Mouse (Mus musculus): Measurements from ENCODE around the gene Spocd1. TPM values are rescaled to one million over a fixed set of nuclear protein-coding genes. Genes with fewer than 3 reads are reported as not detected.

Spocd1 gene
- polyA plus RNA-seq, 1 experiment from 2014 or later = not detected

- Histone ChIP-seq H3K27ac (ENCODE audit: low read depth, low read length) (no peak overlapping the region), H3K9me3 (ENCODE audit: control insufficient read depth, low read length) (no peaks in the 10 kb centered on the region), H3K4me2 (no peak overlapping the region), H3K4me1 (ENCODE audit: control insufficient read depth, insufficient read depth, low read length) (peaks cover 4% of the 10 kb centered on the region; the same call in 1 of the 2 replicates), H3K9ac (ENCODE audit: low read length) (no peak overlapping the region), H3K4me3 (ENCODE audit: low read depth, low read length) (no peak overlapping the region), H3K36me3 (ENCODE audit: control insufficient read depth, insufficient read depth, low read length) (no peaks in the 10 kb centered on the region), H3K27me3 (ENCODE audit: control insufficient read depth, insufficient read depth, low read length) (no peaks in the 10 kb centered on the region)
- WGBS = 76% methylated on average over 4 of the region's 4 CpGs
- ATAC-seq (ENCODE audit: low FRiP score) = no peak
- DNase-seq (ENCODE audit: low spot score, missing footprints) = no peak
Measured at GRCm38 (mm10) chr4:129977256-129977655, 48.2 kb downstream of the Spocd1 start.

DNA sequence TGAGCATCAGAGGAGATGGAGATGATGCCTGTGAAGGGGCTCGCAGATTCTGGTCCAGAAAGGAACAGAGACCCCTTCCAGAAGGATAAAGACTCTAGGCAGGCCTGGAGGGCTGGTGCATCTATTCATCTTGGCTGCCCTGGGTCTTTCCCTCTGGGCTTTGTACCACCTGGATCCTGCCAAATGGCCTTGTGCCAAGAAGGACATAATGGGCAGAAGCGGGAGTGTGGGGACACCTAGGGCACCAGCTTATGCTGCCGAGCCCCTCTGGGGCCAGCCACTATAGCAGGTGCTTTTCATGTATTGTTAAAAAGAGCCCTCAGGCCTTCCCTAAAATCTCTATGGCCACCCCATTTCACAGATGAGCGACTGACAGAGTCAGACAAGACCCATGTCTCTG is 49.2 kb downstream of the Spocd1 start:
- no peak overlapping the region for H3K27ac ChIP-seq (ENCODE audit: low read depth, low read length)
- no peak overlapping the region for H3K4me2 ChIP-seq
- 75% methylated on average over 4 of the region's 4 CpGs for WGBS
- no peak overlapping the region for H3K4me3 ChIP-seq (ENCODE audit: low read depth, low read length)
- no peaks in the 10 kb centered on the region for H3K9me3 ChIP-seq (ENCODE audit: control insufficient read depth, low read length)
- ATAC-seq (ENCODE audit: low FRiP score) = no peak
- H3K9ac ChIP-seq (ENCODE audit: low read length) = no peak overlapping the region
- peaks cover 4% of the 10 kb centered on the region for H3K27me3 ChIP-seq (ENCODE audit: control insufficient read depth, insufficient read depth, low read length)
- peaks cover 10% of the 10 kb centered on the region for H3K4me1 ChIP-seq (ENCODE audit: control insufficient read depth, insufficient read depth, low read length)
- H3K36me3 ChIP-seq (ENCODE audit: control insufficient read depth, insufficient read depth, low read length) = no peaks in the 10 kb centered on the region
- DNase-seq (ENCODE audit: low spot score, missing footprints) = no peak

- no peak overlapping the region for H3K4me2 ChIP-seq
- no peak for ATAC-seq (ENCODE audit: low FRiP score)
- WGBS = 68% methylated on average over 4 of the region's 4 CpGs
- no peaks in the 10 kb centered on the region for H3K36me3 ChIP-seq (ENCODE audit: control insufficient read depth, insufficient read depth, low read length)
- H3K4me3 ChIP-seq (ENCODE audit: low read depth, low read length) = no peak overlapping the region
- DNase-seq (ENCODE audit: low spot score, missing footprints) = no peak
- H3K27me3 ChIP-seq (ENCODE audit: control insufficient read depth, insufficient read depth, low read length) = peaks cover 6% of the 10 kb centered on the region
- peaks cover 16% of the 10 kb centered on the region for H3K4me1 ChIP-seq (ENCODE audit: control insufficient read depth, insufficient read depth, low read length)
- H3K9ac ChIP-seq (ENCODE audit: low read length) = no peak overlapping the region
- H3K9me3 ChIP-seq (ENCODE audit: control insufficient read depth, low read length) = no peaks in the 10 kb centered on the region
- H3K27ac ChIP-seq (ENCODE audit: low read depth, low read length) = no peak overlapping the region
Measured at GRCm38 (mm10) chr4:129978930-129979329, 49.9 kb downstream of the Spocd1 start.

- no peak for DNase-seq (ENCODE audit: low spot score, missing footprints)
- H3K4me1 ChIP-seq (ENCODE audit: control insufficient read depth, insufficient read depth, low read length) = peaks cover 33% of the 10 kb centered on the region
- H3K4me3 ChIP-seq (ENCODE audit: low read depth, low read length) = no peak overlapping the region
- no peak overlapping the region for H3K4me2 ChIP-seq
- no peaks in the 10 kb centered on the region for H3K9me3 ChIP-seq (ENCODE audit: control insufficient read depth, low read length)
- H3K9ac ChIP-seq (ENCODE audit: low read length) = no peak overlapping the region
- 37% methylated on average over 11 of the region's 11 CpGs for WGBS
- no peak for ATAC-seq (ENCODE audit: low FRiP score)
- no peak overlapping the region for H3K27ac ChIP-seq (ENCODE audit: low read depth, low read length)
- H3K27me3 ChIP-seq (ENCODE audit: control insufficient read depth, insufficient read depth, low read length) = peaks cover 17% of the 10 kb centered on the region
- H3K36me3 ChIP-seq (ENCODE audit: control insufficient read depth, insufficient read depth, low read length) = no peaks in the 10 kb centered on the region
Measured at GRCm38 (mm10) chr4:129981657-129982056, 52.6 kb downstream of the Spocd1 start.

GRCm38 (mm10) chr4:129983046-129983445 is 54.0 kb downstream of the Spocd1 start:
- Histone ChIP-seq H3K27me3 (ENCODE audit: control insufficient read depth, insufficient read depth, low read length) (peaks cover 24% of the 10 kb centered on the region), H3K27ac (ENCODE audit: low read depth, low read length) (no peak overlapping the region), H3K4me3 (ENCODE audit: low read depth, low read length) (no peak overlapping the region), H3K9ac (ENCODE audit: low read length) (no peak overlapping the region), H3K4me1 (ENCODE audit: control insufficient read depth, insufficient read depth, low read length) (peaks cover 43% of the 10 kb centered on the region), H3K36me3 (ENCODE audit: control insufficient read depth, insufficient read depth, low read length) (no peaks in the 10 kb centered on the region), H3K9me3 (ENCODE audit: control insufficient read depth, low read length) (no peaks in the 10 kb centered on the region), H3K4me2 (no peak overlapping the region)
- ATAC-seq (ENCODE audit: low FRiP score) (no peak), DNase-seq (ENCODE audit: low spot score, missing footprints) (no peak)
- 14% methylated on average over 5 of the region's 5 CpGs for WGBS

DNA sequence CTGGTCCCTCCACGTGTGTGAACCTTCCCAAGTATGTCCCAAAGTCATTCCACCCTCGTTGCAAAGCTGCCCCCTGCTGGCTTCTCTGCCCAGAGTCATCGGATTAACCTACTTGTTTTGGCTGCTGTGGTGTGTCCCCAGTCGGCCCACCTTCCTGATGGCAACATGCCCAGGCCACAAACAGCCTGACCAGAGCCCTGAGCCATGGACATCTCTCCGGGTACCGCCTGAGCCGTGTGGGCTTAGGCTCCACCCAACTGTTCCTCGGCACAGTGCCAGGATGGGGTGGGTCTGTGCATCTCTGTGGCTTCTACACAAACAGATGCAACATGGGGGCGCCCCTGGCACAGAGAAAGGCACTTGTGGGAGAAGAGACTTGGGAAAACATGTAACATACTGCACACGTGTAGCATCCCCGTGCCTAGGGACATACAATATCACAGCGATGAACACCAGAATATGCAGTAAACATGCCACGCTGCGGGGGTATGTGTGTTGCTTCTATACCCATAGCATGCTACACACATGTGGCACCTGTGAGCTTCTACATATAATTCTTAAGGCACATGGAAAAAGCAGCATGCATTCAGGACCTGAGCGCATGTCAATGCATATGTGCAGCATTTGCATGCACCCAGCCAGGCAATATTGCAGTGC is 54.8 kb downstream of the Spocd1 start:
- H3K9ac ChIP-seq (ENCODE audit: low read length) = no peak overlapping the region
- DNase-seq (ENCODE audit: low spot score, missing footprints) = peak; percentile 94

DNA sequence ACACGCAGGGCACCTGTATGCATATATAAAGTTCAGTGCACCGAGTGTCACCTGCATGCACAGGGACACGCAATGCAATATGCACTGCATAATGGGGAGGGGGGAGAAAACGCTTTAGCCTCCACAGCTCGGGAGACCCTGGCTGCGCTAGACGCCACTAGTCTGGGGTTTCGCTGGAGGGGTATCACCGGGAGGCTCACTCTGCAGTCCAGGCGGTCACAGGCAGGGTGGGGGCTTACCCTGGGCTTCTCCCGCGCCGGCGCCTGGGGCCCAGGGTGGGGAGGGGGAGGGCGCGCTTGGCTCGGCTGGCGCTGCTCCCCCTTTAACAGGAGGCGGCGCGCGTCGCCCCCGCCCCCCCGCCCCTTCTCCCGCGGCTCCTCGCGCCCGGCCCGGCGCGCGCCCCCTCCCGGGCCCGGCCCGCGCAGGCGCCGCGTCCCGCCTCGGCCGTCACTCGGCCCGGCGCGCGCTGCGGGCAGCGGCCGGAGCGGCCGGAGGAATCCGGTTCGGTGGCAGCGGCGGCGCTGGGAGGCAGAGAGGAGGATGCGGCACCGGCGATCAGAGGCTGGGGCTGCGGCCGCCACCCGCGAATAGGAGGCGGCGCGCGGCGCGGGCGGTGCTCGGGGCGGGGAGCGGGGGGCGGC is 55.5 kb downstream of the Spocd1 start, which contains the start of gene Adgrb2:
Gene Adgrb2, plus strand, starts transcription at position 450 of the 641 bp plus-strand sequence.
- no peak within 1 kb of the TSS for H3K27ac ChIP-seq (ENCODE audit: low read depth, low read length)
- H3K4me2 ChIP-seq = peak within 1 kb of the TSS; percentile 98
- H3K9me3 ChIP-seq (ENCODE audit: control insufficient read depth, low read length) = no peaks in the 10 kb centered on the region
- under 1% methylated on average over 41 of the region's 77 CpGs for WGBS
- peak; percentile 25 for ATAC-seq (ENCODE audit: low FRiP score)
- peak within 1 kb of the TSS; percentile 69 for H3K4me3 ChIP-seq (ENCODE audit: low read depth, low read length)
- peaks cover 47% of the 10 kb centered on the region for H3K4me1 ChIP-seq (ENCODE audit: control insufficient read depth, insufficient read depth, low read length)
- H3K36me3 ChIP-seq (ENCODE audit: control insufficient read depth, insufficient read depth, low read length) = no peaks in the 10 kb centered on the region
- H3K27me3 ChIP-seq (ENCODE audit: control insufficient read depth, insufficient read depth, low read length) = peaks cover 28% of the 10 kb centered on the region
- DNase-seq (ENCODE audit: low spot score, missing footprints) = peak; percentile 95
- peak within 1 kb of the TSS; percentile 76 for H3K9ac ChIP-seq (ENCODE audit: low read length)

More for the DNA sequence above, 54.8 kb downstream of the Spocd1 start:
- Histone ChIP-seq H3K9me3 (ENCODE audit: control insufficient read depth, low read length) (no peaks in the 10 kb centered on the region), H3K4me1 (ENCODE audit: control insufficient read depth, insufficient read depth, low read length) (peaks cover 47% of the 10 kb centered on the region), H3K4me3 (ENCODE audit: low read depth, low read length) (peak overlapping the region; percentile 69), H3K27me3 (ENCODE audit: control insufficient read depth, insufficient read depth, low read length) (peaks cover 28% of the 10 kb centered on the region), H3K27ac (ENCODE audit: low read depth, low read length) (no peak overlapping the region), H3K4me2 (peak overlapping the region; percentile 98), H3K36me3 (ENCODE audit: control insufficient read depth, insufficient read depth, low read length) (no peaks in the 10 kb centered on the region)
- WGBS = 3% methylated on average over 15 of the region's 15 CpGs
- no peak for ATAC-seq (ENCODE audit: low FRiP score)

DNA sequence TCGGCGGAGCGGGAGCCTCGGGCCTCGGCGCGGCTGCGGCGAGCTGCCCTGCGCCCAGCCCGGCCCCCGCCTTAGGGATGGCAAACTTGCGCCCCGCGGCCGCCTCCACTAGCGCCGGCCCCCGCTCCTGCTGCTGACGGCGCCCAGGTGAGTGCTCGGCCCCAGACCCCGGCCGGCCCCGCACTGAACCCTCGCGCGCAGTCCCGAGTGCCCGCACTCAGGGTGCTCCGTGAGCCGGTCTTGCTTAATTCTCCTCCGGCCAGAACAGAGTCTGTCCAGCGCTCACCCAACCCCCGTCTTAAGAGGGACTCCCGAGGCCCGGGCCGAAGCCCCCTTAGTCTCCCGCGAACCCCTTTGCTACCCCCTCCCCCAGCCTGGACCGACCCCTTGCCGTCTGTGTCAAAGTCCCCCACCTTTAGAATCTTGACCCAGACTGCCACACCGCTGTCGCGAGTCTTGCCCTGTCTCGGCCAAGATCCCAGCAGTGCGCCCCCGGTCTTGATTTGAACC is 56.2 kb downstream of the Spocd1 start:
- under 1% methylated on average over 27 of the region's 48 CpGs for WGBS

More for the DNA sequence above, 56.2 kb downstream of the Spocd1 start:
- peak overlapping the region; percentile 98 for H3K4me2 ChIP-seq
- H3K36me3 ChIP-seq (ENCODE audit: control insufficient read depth, insufficient read depth, low read length) = no peaks in the 10 kb centered on the region
- peaks cover 50% of the 10 kb centered on the region for H3K4me1 ChIP-seq (ENCODE audit: control insufficient read depth, insufficient read depth, low read length)
- no peak overlapping the region for H3K27ac ChIP-seq (ENCODE audit: low read depth, low read length)
- peak overlapping the region; percentile 76 for H3K9ac ChIP-seq (ENCODE audit: low read length)
- peaks cover 28% of the 10 kb centered on the region for H3K27me3 ChIP-seq (ENCODE audit: control insufficient read depth, insufficient read depth, low read length)
- H3K4me3 ChIP-seq (ENCODE audit: low read depth, low read length) = peak overlapping the region; percentile 69
- peak; percentile 95 for DNase-seq (ENCODE audit: low spot score, missing footprints)
- ATAC-seq (ENCODE audit: low FRiP score) = peak; percentile 10; the same call in 1 of the 2 replicates
- no peaks in the 10 kb centered on the region for H3K9me3 ChIP-seq (ENCODE audit: control insufficient read depth, low read length)

Measured in midbrain, embryonic 11.5 days (tissue).